Mouse (Mus musculus): ENCODE data around the gene Mrpl42. TPM values are rescaled to one million over a fixed set of nuclear protein-coding genes. Genes with fewer than 3 reads are reported as not detected.

Gene Mrpl42
- polyA plus RNA-seq, 1 experiment, result 27.3 TPM

DNA sequence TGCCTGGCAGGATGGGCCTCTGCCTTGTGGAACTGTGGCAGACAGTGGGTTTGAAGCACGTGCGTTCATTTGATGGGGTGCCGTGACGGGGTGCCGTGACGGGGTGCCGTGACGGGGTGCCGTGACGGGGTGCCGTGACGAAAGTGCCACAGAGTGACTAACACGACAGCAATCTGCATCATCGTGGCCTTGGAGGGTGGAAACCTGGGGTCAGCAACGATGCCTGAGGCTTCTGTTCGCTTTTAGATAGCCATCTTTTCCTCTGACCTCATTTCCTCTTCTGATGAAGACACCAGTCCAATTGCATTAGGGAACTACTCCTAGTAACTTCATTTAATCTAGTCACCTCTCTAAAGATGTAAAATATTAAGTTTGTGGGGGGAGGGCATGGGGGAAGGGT is 53.8 kb downstream of the Mrpl42 start:
- no peaks in the 10 kb centered on the region for H3K4me1 ChIP-seq (ENCODE audit: control insufficient read depth, insufficient read depth, insufficient read length)
- TF ChIP-seq CTCF (IDR thresholded peaks at IDR 0.05; ENCODE audit: extremely low read depth, insufficient read depth, insufficient read length, insufficient replicate concordance) (no peak), POLR2A (IDR thresholded peaks at IDR 0.05; ENCODE audit: low read depth, low read length) (no peak)
- H3K4me3 ChIP-seq (ENCODE audit: extremely low read depth, insufficient read depth, insufficient read length), result no peak overlapping the region
- no peaks in the 10 kb centered on the region for H3K27me3 ChIP-seq (ENCODE audit: control insufficient read depth, insufficient read depth, low read length)
- no peak overlapping the region for H3K27ac ChIP-seq (ENCODE audit: insufficient read depth, low read length)
- WGBS, result 88% methylated on average over 16 of the region's 16 CpGs
- no peaks in the 10 kb centered on the region for H3K36me3 ChIP-seq (ENCODE audit: control insufficient read depth, insufficient read depth, low read length)
- no peak for DNase-seq (ENCODE audit: low read depth in 1 of 2, low spot score in 2 of 2)

DNA sequence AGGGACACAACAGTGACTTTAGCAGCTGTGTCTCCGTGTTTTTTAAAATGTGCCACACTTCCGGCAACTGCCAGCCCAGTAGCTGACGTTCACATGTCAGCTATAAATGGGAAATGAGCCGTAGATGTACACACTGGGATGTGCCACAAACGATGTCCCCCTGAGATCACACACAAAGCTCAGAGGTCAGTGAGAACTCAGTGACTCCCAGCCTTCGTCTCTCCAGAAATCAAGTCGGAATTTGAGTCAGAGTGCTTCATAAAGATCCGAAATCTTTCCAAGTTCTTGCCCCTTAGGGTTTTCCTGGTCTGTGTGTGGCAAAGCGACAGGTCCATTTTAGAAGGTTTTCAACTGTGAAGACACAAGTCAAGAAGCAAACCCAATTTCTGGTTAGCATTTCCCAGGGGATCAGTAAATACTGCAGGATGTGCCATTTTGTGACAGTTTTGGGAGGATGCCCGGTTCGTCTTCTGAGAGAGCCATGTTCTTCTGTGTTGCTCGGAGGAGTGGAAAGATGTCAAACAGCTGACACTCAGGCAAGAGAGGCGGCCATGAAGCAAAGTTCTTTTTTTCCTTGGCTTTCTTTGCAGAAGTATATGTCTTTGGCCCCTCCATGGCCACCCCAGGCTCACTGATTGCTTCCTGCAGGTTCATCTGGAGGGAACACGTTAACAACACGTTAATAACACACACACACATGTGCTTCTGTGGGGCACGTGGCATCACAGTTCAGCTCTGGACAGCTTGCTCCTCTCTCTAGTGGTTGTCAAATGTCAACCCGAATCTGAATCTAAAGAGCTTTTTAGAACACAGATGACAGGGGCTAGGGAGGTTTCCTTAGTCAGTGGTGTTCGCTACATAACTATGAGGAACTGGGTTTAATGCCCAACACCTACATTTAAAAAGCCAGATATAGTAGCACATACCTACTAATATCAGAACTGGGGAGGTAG is 56.4 kb downstream of the Mrpl42 start:
- 77% methylated on average over 18 of the region's 18 CpGs for WGBS
- no peaks in the 10 kb centered on the region for H3K4me1 ChIP-seq (ENCODE audit: control insufficient read depth, insufficient read depth, insufficient read length)
- H3K36me3 ChIP-seq (ENCODE audit: control insufficient read depth, insufficient read depth, low read length), result no peaks in the 10 kb centered on the region
- no peak for TF ChIP-seq CTCF (IDR thresholded peaks at IDR 0.05; ENCODE audit: extremely low read depth, insufficient read depth, insufficient read length, insufficient replicate concordance)
- TF ChIP-seq POLR2A (IDR thresholded peaks at IDR 0.05; ENCODE audit: low read depth, low read length), result no peak
- H3K27ac ChIP-seq (ENCODE audit: insufficient read depth, low read length), result no peak overlapping the region
- no peaks in the 10 kb centered on the region for H3K27me3 ChIP-seq (ENCODE audit: control insufficient read depth, insufficient read depth, low read length)
- no peak for DNase-seq (ENCODE audit: low read depth in 1 of 2, low spot score in 2 of 2)
- no peak overlapping the region for H3K4me3 ChIP-seq (ENCODE audit: extremely low read depth, insufficient read depth, insufficient read length)

DNA sequence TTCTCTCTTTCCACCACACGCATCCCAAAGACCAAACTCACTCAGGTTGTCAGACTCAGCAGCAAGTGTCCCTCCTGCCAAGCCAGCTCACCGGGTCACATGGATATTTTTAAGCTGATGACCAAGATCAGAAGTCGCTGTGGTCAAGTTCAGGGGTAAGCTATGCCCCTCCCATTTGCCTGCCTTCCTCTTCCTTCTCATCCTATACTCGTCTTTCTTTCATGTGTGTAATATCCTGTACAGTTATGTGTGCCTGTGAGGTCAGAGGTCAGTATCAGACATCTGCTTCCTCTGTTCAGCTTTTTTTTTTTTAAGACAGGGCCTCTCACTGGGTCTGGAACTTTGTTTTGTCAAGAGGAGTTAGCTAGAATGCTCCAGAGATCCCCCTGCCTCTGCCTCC is 59.4 kb downstream of the Mrpl42 start:
- Histone ChIP-seq H3K36me3 (ENCODE audit: control insufficient read depth, insufficient read depth, low read length) (no peaks in the 10 kb centered on the region), H3K27me3 (ENCODE audit: control insufficient read depth, insufficient read depth, low read length) (no peaks in the 10 kb centered on the region), H3K27ac (ENCODE audit: insufficient read depth, low read length) (no peak overlapping the region), H3K4me1 (ENCODE audit: control insufficient read depth, insufficient read depth, insufficient read length) (no peaks in the 10 kb centered on the region), H3K4me3 (ENCODE audit: extremely low read depth, insufficient read depth, insufficient read length) (no peak overlapping the region)
- no peak for TF ChIP-seq POLR2A (IDR thresholded peaks at IDR 0.05; ENCODE audit: low read depth, low read length)
- TF ChIP-seq CTCF (IDR thresholded peaks at IDR 0.05; ENCODE audit: extremely low read depth, insufficient read depth, insufficient read length, insufficient replicate concordance), result no peak
- DNase-seq (ENCODE audit: low read depth in 1 of 2, low spot score in 2 of 2), result no peak
- WGBS, result 60% methylated on average over 4 of the region's 4 CpGs

DNA sequence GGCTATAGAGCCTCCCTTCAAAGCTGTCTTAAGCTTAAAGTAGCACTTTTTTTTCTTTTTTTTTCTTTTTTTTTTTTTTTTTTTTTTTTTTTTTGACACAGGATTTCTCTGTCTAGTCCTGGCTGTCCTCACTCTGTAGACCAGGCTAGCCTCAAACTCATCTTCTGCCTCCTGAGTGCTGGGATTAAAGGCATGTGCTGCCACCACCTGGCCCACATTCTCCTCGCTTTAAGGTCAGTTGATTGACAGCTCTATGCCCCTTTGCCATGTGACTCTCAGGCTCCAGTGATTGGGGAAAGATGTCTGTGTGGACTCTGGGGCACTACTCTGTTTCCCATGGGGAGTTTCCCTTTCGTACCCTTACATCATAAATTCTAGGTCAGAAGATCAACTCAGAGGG is 61.2 kb downstream of the Mrpl42 start:
- Histone ChIP-seq H3K4me3 (ENCODE audit: extremely low read depth, insufficient read depth, insufficient read length) (no peak overlapping the region), H3K4me1 (ENCODE audit: control insufficient read depth, insufficient read depth, insufficient read length) (no peaks in the 10 kb centered on the region), H3K27me3 (ENCODE audit: control insufficient read depth, insufficient read depth, low read length) (no peaks in the 10 kb centered on the region), H3K36me3 (ENCODE audit: control insufficient read depth, insufficient read depth, low read length) (no peaks in the 10 kb centered on the region), H3K27ac (ENCODE audit: insufficient read depth, low read length) (no peak overlapping the region)
- peak in 1 of 2 experiments; percentile 6 for DNase-seq (ENCODE audit: low read depth in 1 of 2, low spot score in 2 of 2)
- WGBS, result 70% methylated on average over 2 of the region's 2 CpGs
- TF ChIP-seq POLR2A (IDR thresholded peaks at IDR 0.05; ENCODE audit: low read depth, low read length) (no peak), CTCF (IDR thresholded peaks at IDR 0.05; ENCODE audit: extremely low read depth, insufficient read depth, insufficient read length, insufficient replicate concordance) (peak; percentile 22; the same call in 1 of the 2 replicates)

DNA sequence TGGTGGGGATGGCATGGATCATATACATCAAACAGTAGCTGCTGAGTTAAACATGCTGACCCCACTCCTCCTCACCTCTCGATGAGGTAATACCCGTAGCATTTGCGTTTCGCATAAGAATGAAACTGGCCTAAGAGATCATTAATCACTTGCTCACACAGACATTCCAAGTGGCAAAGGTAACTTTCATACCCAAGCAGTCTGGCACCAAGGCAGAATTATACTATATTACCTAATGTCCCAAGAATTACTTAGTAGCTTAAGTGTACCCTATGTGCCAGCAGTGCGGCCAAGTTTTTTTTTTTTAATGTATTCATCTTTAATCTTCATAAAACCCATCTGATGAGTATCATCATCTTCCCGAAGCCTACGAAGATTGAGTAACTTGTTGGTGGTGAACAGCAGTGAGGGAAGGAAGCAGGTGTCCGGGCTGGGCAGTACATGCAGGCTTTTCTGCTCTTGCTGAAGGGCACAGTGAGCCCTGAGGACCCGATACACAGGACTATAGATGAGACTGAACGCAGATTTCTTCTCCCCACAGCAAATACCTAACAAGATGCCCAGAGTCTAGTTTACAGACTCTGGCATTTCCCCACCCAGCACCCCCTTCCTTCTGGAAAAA is 61.9 kb downstream of the Mrpl42 start:
- Histone ChIP-seq H3K4me3 (ENCODE audit: extremely low read depth, insufficient read depth, insufficient read length) (no peak overlapping the region), H3K4me1 (ENCODE audit: control insufficient read depth, insufficient read depth, insufficient read length) (no peaks in the 10 kb centered on the region), H3K27me3 (ENCODE audit: control insufficient read depth, insufficient read depth, low read length) (no peaks in the 10 kb centered on the region), H3K36me3 (ENCODE audit: control insufficient read depth, insufficient read depth, low read length) (no peaks in the 10 kb centered on the region), H3K27ac (ENCODE audit: insufficient read depth, low read length) (no peak overlapping the region)
- DNase-seq (ENCODE audit: low read depth in 1 of 2, low spot score in 2 of 2), result no peak
- 86% methylated on average over 10 of the region's 10 CpGs for WGBS
- TF ChIP-seq CTCF (IDR thresholded peaks at IDR 0.05; ENCODE audit: extremely low read depth, insufficient read depth, insufficient read length, insufficient replicate concordance), result no peak
- no peak for TF ChIP-seq POLR2A (IDR thresholded peaks at IDR 0.05; ENCODE audit: low read depth, low read length)

DNA sequence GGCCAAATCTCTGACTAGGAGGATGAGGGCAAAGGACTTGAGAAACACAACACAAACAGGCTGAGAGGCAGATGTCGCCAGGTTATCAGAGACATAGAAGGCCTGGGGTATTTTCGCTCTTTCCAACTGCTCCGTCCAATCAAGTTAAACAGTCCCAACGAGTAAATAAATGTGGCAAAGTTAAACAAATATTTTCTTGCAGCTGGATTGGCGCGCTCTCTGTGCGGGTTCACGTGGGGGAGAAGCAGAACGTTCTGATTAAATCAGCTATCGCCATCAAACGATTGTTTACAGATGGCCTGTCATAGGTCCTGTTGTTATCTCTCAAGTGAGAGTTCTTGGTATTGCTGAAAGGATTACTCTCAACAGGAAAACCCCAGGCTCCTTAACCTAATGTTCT is 62.8 kb downstream of the Mrpl42 start:
- WGBS, result 85% methylated on average over 11 of the region's 11 CpGs

More for the DNA sequence above, 62.8 kb downstream of the Mrpl42 start:
- H3K4me3 ChIP-seq (ENCODE audit: extremely low read depth, insufficient read depth, insufficient read length), result no peak overlapping the region
- no peak for TF ChIP-seq CTCF (IDR thresholded peaks at IDR 0.05; ENCODE audit: extremely low read depth, insufficient read depth, insufficient read length, insufficient replicate concordance)
- no peak for TF ChIP-seq POLR2A (IDR thresholded peaks at IDR 0.05; ENCODE audit: low read depth, low read length)
- H3K4me1 ChIP-seq (ENCODE audit: control insufficient read depth, insufficient read depth, insufficient read length), result no peaks in the 10 kb centered on the region
- no peaks in the 10 kb centered on the region for H3K36me3 ChIP-seq (ENCODE audit: control insufficient read depth, insufficient read depth, low read length)
- H3K27me3 ChIP-seq (ENCODE audit: control insufficient read depth, insufficient read depth, low read length), result no peaks in the 10 kb centered on the region
- DNase-seq (ENCODE audit: low read depth in 1 of 2, low spot score in 2 of 2), result no peak
- H3K27ac ChIP-seq (ENCODE audit: insufficient read depth, low read length), result no peak overlapping the region

Other genes starting within 250 kb of the Mrpl42 start
- 8.2 and 10.2 TPM in 2 replicates for gene Cradd, start 177.8 kb downstream of the Mrpl42 start, polyA plus RNA-seq (2012; rRNA removed)
- 10.2 and 12.7 TPM in 2 replicates for gene Socs2, start 84.8 kb downstream of the Mrpl42 start, polyA plus RNA-seq (2012; rRNA removed)
- 21.5 and 26.4 TPM in 2 replicates for gene Ube2n, start 13.2 kb upstream of the Mrpl42 start, polyA plus RNA-seq (2012; rRNA removed)
- 8.0 and 9.9 TPM in 2 replicates for gene Nudt4, start 62.2 kb upstream of the Mrpl42 start, polyA plus RNA-seq (2012; rRNA removed)
- not detected in 2 replicates for gene Anapc15-ps, start 171.5 kb upstream of the Mrpl42 start, polyA plus RNA-seq (2012; rRNA removed)